Mouse (Mus musculus) CH12.LX (cell line): Measurements from ENCODE around the gene Srrm4. TPM values are rescaled to one million over a fixed set of nuclear protein-coding genes. Genes with fewer than 3 reads are reported as not detected.

Experiments
- DNase-seq: peaks from one replicate; pipeline ENCODE4 v3.0.0-alpha.2; 2013; ENCODE audit errors: extremely low read depth
- H3K27ac ChIP-seq: 2 replicates; pipeline ENCODE4 v1.5.1; 2012; ENCODE audit warnings: low read depth, mild to moderate bottlenecking, control low read depth, moderate library complexity; ENCODE audit not compliant: insufficient read depth
- H3K27me3 ChIP-seq: replicated peaks from 2 replicates; pipeline ENCODE3; 2012; ENCODE audit warnings: inconsistent platforms
- H3K36me3 ChIP-seq, 2 experiments: replicated peaks in 1 of 2; 2 replicates each; pipeline versions ENCODE3 to v1.6.1; 2012; ENCODE audit warnings: inconsistent platforms in 1 of 2, low read length in 1 of 2, mild to moderate bottlenecking in 1 of 2, mixed read lengths in 1 of 2, moderate library complexity in 1 of 2; ENCODE audit not compliant: control insufficient read depth in 1 of 2, insufficient read depth in 1 of 2
- H3K4me1 ChIP-seq, 2 experiments: 2 replicates each; pipeline ENCODE4 v1.6.1; 2012; ENCODE audit warnings: inconsistent platforms in 1 of 2, moderate library complexity in 1 of 2; ENCODE audit not compliant: insufficient read depth in 2 of 2, control insufficient read depth in 1 of 2
- H3K4me2 ChIP-seq: 2 replicates; pipeline ENCODE4 v1.6.1; 2012; ENCODE audit warnings: low read depth, mild to moderate bottlenecking, control low read depth; ENCODE audit not compliant: poor library complexity, insufficient read depth, severe bottlenecking
- H3K4me3 ChIP-seq, 3 experiments: fragments of 150-350 bp in 1 of 3; sonication (generic) in 1 of 3; replicated peaks in 1 of 3; 2 replicates each; pipeline versions ENCODE3 to v1.5.1; 2011 to 2012; ENCODE audit warnings: low read depth in 2 of 3, low read length in 2 of 3, mild to moderate bottlenecking in 2 of 3, moderate library complexity in 2 of 3, control low read depth in 1 of 3, improper control_type of control experiment in 1 of 3, inconsistent platforms in 1 of 3, mixed read lengths in 1 of 3; ENCODE audit not compliant: poor library complexity in 1 of 3
- H3K79me2 ChIP-seq: replicated peaks from 2 replicates; pipeline ENCODE4 v1.6.1; 2012; ENCODE audit warnings: mild to moderate bottlenecking, moderate library complexity; ENCODE audit not compliant: control insufficient read depth, poor library complexity, insufficient read depth, severe bottlenecking; ENCODE audit errors: extremely low read depth
- H3K9ac ChIP-seq: 2 replicates; pipeline ENCODE4 v1.6.1; 2012; ENCODE audit warnings: low read depth, mild to moderate bottlenecking, control low read depth, moderate library complexity; ENCODE audit not compliant: insufficient read depth
- H3K9me3 ChIP-seq: replicated peaks from 2 replicates; pipeline ENCODE3; 2012; ENCODE audit warnings: low read length, inconsistent platforms, mixed read lengths
- BHLHE40 ChIP-seq: IDR thresholded peaks from 2 replicates; pipeline ENCODE4 v1.6.1; 2011; ENCODE audit warnings: mild to moderate bottlenecking, low read depth, low read length, improper control_type of control experiment
- CHD2 ChIP-seq: IDR thresholded peaks from 2 replicates; pipeline ENCODE4 v1.6.1; 2011; ENCODE audit warnings: low read length, improper control_type of control experiment
- CTCF ChIP-seq, 2 experiments: IDR thresholded peaks in 1 of 2; conservative IDR thresholded peaks in 1 of 2; 2 replicates each; pipeline ENCODE4 v1.5.1; 2011 to 2012; ENCODE audit warnings: low read depth in 2 of 2, low read length in 2 of 2, improper control_type of control experiment in 1 of 2, inconsistent platforms in 1 of 2, mild to moderate bottlenecking in 1 of 2, moderate library complexity in 1 of 2
- E2F4 ChIP-seq: IDR thresholded peaks from 2 replicates; pipeline ENCODE4 v1.6.1; 2011; ENCODE audit warnings: low read depth, low read length, improper control_type of control experiment; ENCODE audit not compliant: insufficient replicate concordance
- ELF1 ChIP-seq: IDR thresholded peaks from 2 replicates; pipeline ENCODE4 v1.6.1; 2014; ENCODE audit warnings: low read depth, mild to moderate bottlenecking, inconsistent platforms, low read length, improper control_type of control experiment
- EP300 ChIP-seq: IDR thresholded peaks from 2 replicates; pipeline ENCODE4 v1.6.1; 2011; ENCODE audit warnings: low read length, improper control_type of control experiment
- ETS1 ChIP-seq: conservative IDR thresholded peaks from 2 replicates; pipeline ENCODE4 v1.6.1; 2012; ENCODE audit warnings: low read depth, mild to moderate bottlenecking, inconsistent platforms, low read length, improper control_type of control experiment, moderate library complexity
- GABPA ChIP-seq: IDR thresholded peaks from 2 replicates; pipeline ENCODE4 v1.6.1; 2012; ENCODE audit warnings: low read depth, low read length, improper control_type of control experiment, inconsistent platforms; ENCODE audit not compliant: insufficient replicate concordance
- IRF4 ChIP-seq: IDR thresholded peaks from 2 replicates; pipeline ENCODE4 v1.6.1; 2014; ENCODE audit warnings: low read depth, mild to moderate bottlenecking, inconsistent platforms, low read length, improper control_type of control experiment
- JUND ChIP-seq: conservative IDR thresholded peaks from 2 replicates; pipeline ENCODE4 v1.6.1; 2011; ENCODE audit warnings: low read depth, low read length, improper control_type of control experiment
- KAT2A ChIP-seq: IDR thresholded peaks from 2 replicates; pipeline ENCODE4 v1.6.1; 2012; ENCODE audit warnings: low read length, improper control_type of control experiment, inconsistent platforms; ENCODE audit not compliant: insufficient replicate concordance
- MAX ChIP-seq: IDR thresholded peaks from 2 replicates; pipeline ENCODE4 v1.6.1; 2011; ENCODE audit warnings: low read length, improper control_type of control experiment
- MAZ ChIP-seq: IDR thresholded peaks from 2 replicates; pipeline ENCODE4 v1.6.1; 2012; ENCODE audit warnings: low read depth, mild to moderate bottlenecking, inconsistent platforms, low read length, improper control_type of control experiment, moderate library complexity
- MXI1 ChIP-seq: IDR thresholded peaks from 2 replicates; pipeline ENCODE4 v1.6.1; 2011; ENCODE audit warnings: mild to moderate bottlenecking, low read depth, low read length, improper control_type of control experiment
- NELFE ChIP-seq: IDR thresholded peaks from 2 replicates; pipeline ENCODE4 v1.6.1; 2011; ENCODE audit warnings: low read depth, low read length, improper control_type of control experiment
- PAX5 ChIP-seq: IDR thresholded peaks from 2 replicates; pipeline ENCODE4 v1.6.1; 2012; ENCODE audit warnings: low read length, inconsistent platforms, mixed read lengths
- POLR2A ChIP-seq: IDR thresholded peaks from 2 replicates; pipeline ENCODE4 v1.6.1; 2011; ENCODE audit warnings: low read depth, mild to moderate bottlenecking, improper control_type of control experiment, low read length
- POLR2AphosphoS2 ChIP-seq: IDR thresholded peaks from 2 replicates; pipeline ENCODE4 v1.6.1; 2011; ENCODE audit warnings: low read depth, low read length, improper control_type of control experiment
- SIN3A ChIP-seq: IDR thresholded peaks from 2 replicates; pipeline ENCODE4 v1.6.1; 2012; ENCODE audit warnings: low read length, improper control_type of control experiment, inconsistent platforms
- TBP ChIP-seq: conservative IDR thresholded peaks from 2 replicates; pipeline ENCODE4 v1.6.1; 2011; ENCODE audit warnings: low read depth, low read length, improper control_type of control experiment
- TCF12 ChIP-seq: IDR thresholded peaks from 2 replicates; pipeline ENCODE4 v1.6.1; 2014; ENCODE audit warnings: low read depth, mild to moderate bottlenecking, inconsistent platforms, low read length, improper control_type of control experiment
- UBTF ChIP-seq: IDR thresholded peaks from 2 replicates; pipeline ENCODE4 v1.6.1; 2012; ENCODE audit warnings: low read depth, mild to moderate bottlenecking, inconsistent platforms, low read length, improper control_type of control experiment, moderate library complexity
- USF1 ChIP-seq: IDR thresholded peaks from 2 replicates; pipeline ENCODE4 v1.6.1; 2014; ENCODE audit warnings: low read depth, mild to moderate bottlenecking, inconsistent platforms, low read length, improper control_type of control experiment
- ZC3H11A ChIP-seq: IDR thresholded peaks from 2 replicates; pipeline ENCODE4 v1.6.1; 2012; ENCODE audit warnings: low read depth, mild to moderate bottlenecking, inconsistent platforms, low read length, improper control_type of control experiment
- ZKSCAN1 ChIP-seq: IDR thresholded peaks from 2 replicates; pipeline ENCODE4 v1.6.1; 2012; ENCODE audit warnings: low read depth, inconsistent platforms, low read length, improper control_type of control experiment, borderline replicate concordance
- ZMIZ1 ChIP-seq: IDR thresholded peaks from 2 replicates; pipeline ENCODE4 v1.6.1; 2012; ENCODE audit warnings: low read depth, mild to moderate bottlenecking, inconsistent platforms, low read length, improper control_type of control experiment
- ZNF384 ChIP-seq: IDR thresholded peaks from 2 replicates; pipeline ENCODE4 v1.6.1; 2012; ENCODE audit warnings: low read depth, low read length, improper control_type of control experiment, inconsistent platforms
- dilution Hi-C: fragments of 300-500 bp; cut with MboI; formaldehyde crosslinking; loops from 2 replicates; pipeline ENCODE4 v1.14.3; 2020; ENCODE audit warnings: low sequenced_read_pairs; ENCODE audit not compliant: extremely low pct_unique_long_range_greater_than_20kb, extremely low pct_ligation_motif_present
- in situ Hi-C: fragments of 300-500 bp; cut with MboI; formaldehyde crosslinking; loops from 3 replicates; pipeline ENCODE4 v1.14.3; 2019; ENCODE audit warnings: low sequenced_read_pairs, low pct_ligation_motif_present, low pct_unique_long_range_greater_than_20kb, mixed read lengths
- polyA plus RNA-seq: library from polyadenylated mRNA; unstranded; fragments of >175 nt; gene quantifications from 2 replicates; pipeline ENCODE4 v1.2.1, GENCODE M21; 2012; ENCODE audit warnings: low read depth; ENCODE audit not compliant: insufficient read length
- total RNA-seq, 2 experiments: library from RNA; depleted of rRNA; stranded (reverse); fragments of 300-350 nt in 1 of 2; fragments of >200 nt in 1 of 2; gene quantifications; 2 replicates each; pipeline ENCODE4 v1.2.3; 2012 to 2014

Srrm4 gene
- total and polyA plus RNA-seq, 3 experiments = not detected

DNA sequence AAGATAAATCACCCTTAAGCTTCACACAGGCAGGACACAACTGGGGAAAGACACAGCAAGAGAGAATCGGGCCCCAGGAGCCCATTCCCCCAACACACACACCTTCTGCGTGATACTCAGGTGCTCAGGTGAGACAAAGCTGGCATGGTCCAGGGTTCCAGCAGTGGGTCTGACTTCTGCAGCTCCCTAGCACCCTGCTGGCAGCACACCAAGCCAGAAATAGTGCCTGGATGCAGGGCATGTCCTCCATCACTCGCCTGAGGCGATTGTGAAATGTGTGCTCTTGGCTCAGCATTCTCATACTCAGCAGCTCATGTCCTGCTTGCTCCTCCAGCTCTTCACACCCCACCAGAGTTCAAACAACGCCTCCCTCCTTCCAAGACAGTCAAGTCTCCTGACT, 14.5 kb downstream of the Srrm4 start:
- Histone ChIP-seq H3K36me3 (no peaks in the 10 kb centered on the region), H3K4me3 (no peak overlapping the region), H3K27ac (no peak overlapping the region)
- in situ Hi-C loops = no loop called here
- TF ChIP-seq POLR2A = no peak
- TF ChIP-seq CTCF (conservative IDR thresholded peaks at IDR 0.05 in 1 of 2, IDR thresholded peaks at IDR 0.05 in 1 of 2; ENCODE audit: low read depth in 2 of 2, low read length in 2 of 2) = no peak
- TF ChIP-seq MAX = no peak
- no peak for TF ChIP-seq NELFE
- no peak for TF ChIP-seq EP300
- TF ChIP-seq TBP = no peak
- no peak for TF ChIP-seq ELF1
- no peak for TF ChIP-seq BHLHE40
- no peak for TF ChIP-seq E2F4
- TF ChIP-seq MXI1 = no peak
- TF ChIP-seq ETS1 = no peak
- no peak for TF ChIP-seq UBTF
- no peak for TF ChIP-seq CHD2
- TF ChIP-seq PAX5 = no peak
- TF ChIP-seq ZNF384 = no peak
- no peak for TF ChIP-seq IRF4
- no peak for TF ChIP-seq POLR2AphosphoS2
- no peak for TF ChIP-seq TCF12
- TF ChIP-seq, all 38 proteins: peak for 0
- DNase-seq = no peak
- no peaks in the 10 kb centered on the region for H3K79me2 ChIP-seq
- H3K4me2 ChIP-seq = no peak overlapping the region
- no peaks in the 10 kb centered on the region for H3K4me1 ChIP-seq
- H3K9ac ChIP-seq = no peak overlapping the region
- dilution Hi-C loops = no loop called here
- no peaks in the 10 kb centered on the region for H3K27me3 ChIP-seq
- peaks cover 91% of the 10 kb centered on the region for H3K9me3 ChIP-seq

DNA sequence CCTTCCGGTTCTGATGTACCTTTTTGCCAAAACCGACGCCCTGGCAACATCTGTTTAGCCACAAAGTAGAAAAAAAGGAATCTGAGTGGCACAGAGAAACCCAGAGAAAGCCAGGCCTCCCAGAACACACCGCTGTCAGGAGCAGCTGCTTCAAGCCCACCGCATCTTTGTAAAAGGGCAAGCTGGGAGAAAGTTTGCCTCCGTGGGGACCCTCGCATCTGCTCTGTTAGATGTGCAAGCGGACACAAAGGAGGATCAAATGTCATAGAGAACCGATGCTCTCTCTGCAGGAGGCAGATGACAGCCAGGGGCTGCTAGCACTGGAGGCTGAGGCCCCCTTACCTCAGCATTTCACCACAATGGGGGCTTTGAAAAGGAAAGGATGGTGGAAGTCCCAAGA, 18.3 kb downstream of the Srrm4 start:
- H3K27ac ChIP-seq = no peak overlapping the region
- H3K36me3 ChIP-seq = no peaks in the 10 kb centered on the region
- H3K4me3 ChIP-seq = no peak overlapping the region
- H3K27me3 ChIP-seq = no peaks in the 10 kb centered on the region
- in situ Hi-C loops (no loop called here), dilution Hi-C loops (no loop called here)
- H3K9ac ChIP-seq = no peak overlapping the region
- no peaks in the 10 kb centered on the region for H3K4me1 ChIP-seq
- TF ChIP-seq KAT2A = no peak
- TF ChIP-seq BHLHE40 = no peak
- no peak for TF ChIP-seq ELF1
- TF ChIP-seq ZMIZ1 = no peak
- no peak for TF ChIP-seq JUND
- TF ChIP-seq GABPA = no peak
- no peak for TF ChIP-seq MAX
- TF ChIP-seq SIN3A = no peak
- no peak for TF ChIP-seq CTCF (conservative IDR thresholded peaks at IDR 0.05 in 1 of 2, IDR thresholded peaks at IDR 0.05 in 1 of 2; ENCODE audit: low read depth in 2 of 2, low read length in 2 of 2)
- no peak for TF ChIP-seq MXI1
- TF ChIP-seq MAZ = no peak
- no peak for TF ChIP-seq USF1
- TF ChIP-seq TBP = no peak
- no peak for TF ChIP-seq ZNF384
- no peak for TF ChIP-seq ZKSCAN1
- TF ChIP-seq ZC3H11A = no peak
- H3K4me2 ChIP-seq = no peak overlapping the region
- DNase-seq = no peak
- H3K9me3 ChIP-seq = peaks cover 90% of the 10 kb centered on the region
- no peaks in the 10 kb centered on the region for H3K79me2 ChIP-seq
